Mouse (Mus musculus) lung, adult 18-20 months (tissue): ENCODE results near the gene Vmn2r115.
"Not testable (repeated sequence)": the region's sequence is repeated elsewhere in the genome, so short reads cannot be mapped to it uniquely, and the experiment has no call there.

Source experiments
- DNase-seq, 2 experiments: peaks; one replicate each; pipeline ENCODE4 v3.0.0; 2022; ENCODE audit warnings: mixed read lengths in 2 of 2

Gene Vmn2r115

GRCm38 (mm10) chr17:23343441-23343840, at the start of gene Vmn2r115:
Gene Vmn2r115, plus strand, starts transcription at chr17:23343741.
- DNase-seq: not testable (repeated sequence)

GRCm38 (mm10) chr17:23312437-23312836, 31.1 kb upstream of the Vmn2r115 start, which contains the start of gene Vmn2r114:
Gene Vmn2r114, minus strand, starts transcription at chr17:23312537.
- not testable (repeated sequence) for DNase-seq

- DNase-seq: no peak
Measured at GRCm38 (mm10) chr17:23330657-23331056, 12.9 kb upstream of the Vmn2r115 start.

- no peak for DNase-seq
Measured at GRCm38 (mm10) chr17:23351644-23352043, 8.1 kb downstream of the Vmn2r115 start.

- DNase-seq: not testable (repeated sequence)
Measured at GRCm38 (mm10) chr17:23384304-23384703, 40.8 kb downstream of the Vmn2r115 start, which contains the start of gene Vmn2r116. Gene Vmn2r116, plus strand, starts transcription at chr17:23384604.
